Mouse (Mus musculus): Measurements from ENCODE around the gene Sowaha. TPM values are rescaled to one million over a fixed set of nuclear protein-coding genes. Genes with fewer than 3 reads are reported as not detected.
A peak's percentile ranks its signal among the peaks of the same experiment; 100 is the strongest.

Gene Sowaha
- 0.13 and 0.24 TPM in 2 replicates for polyA plus RNA-seq (2014; fragmentation: Nextera tagmentation; extraction: Ambion mirVana)

- Histone ChIP-seq H3K9ac (replicated peaks; ENCODE audit: low read depth, low read length) (no peak within 1 kb of the TSS), H3K36me3 (ENCODE audit: control insufficient read depth, insufficient read depth, low read length) (no peaks in the 10 kb centered on the region), H3K4me1 (ENCODE audit: control insufficient read depth, insufficient read depth, low read length) (0 out of 2 replicates have a peak, but pooled peaks cover 6% of the 10 kb centered on the region), H3K27ac (ENCODE audit: low read length) (no peak within 1 kb of the TSS), H3K9me3 (ENCODE audit: control insufficient read depth, low read depth, low read length) (0 out of 2 replicates have a peak, but pooled peaks cover 3% of the 10 kb centered on the region), H3K4me3 (ENCODE audit: low read depth, low read length) (peak within 1 kb of the TSS; percentile 29), H3K27me3 (ENCODE audit: control insufficient read depth, insufficient read depth, low read length) (peaks cover 49% of the 10 kb centered on the region), H3K4me2 (replicated peaks; ENCODE audit: low read depth, low read length) (peak within 1 kb of the TSS; percentile 69)
- 4% methylated on average over 40 of the region's 40 CpGs for WGBS
- ATAC-seq (ENCODE audit: insufficient number of reproducible peaks, insufficient read depth, low FRiP score, low read depth), result peak; percentile 56; the same call in 1 of the 2 replicates
Observed at GRCm38 (mm10) chr11:53479783-53480301, at the start of gene Sowaha, which contains the start of gene Gm9945. Gene Sowaha (minus strand): TSS chr11:53480274. Gene Gm9945 (plus strand): TSS chr11:53480166.

GRCm38 (mm10) chr11:53529253-53529557, 49.1 kb upstream of the Sowaha start:
- Histone ChIP-seq H3K4me1 (ENCODE audit: control insufficient read depth, insufficient read depth, low read length) (peaks cover 8% of the 10 kb centered on the region; the same call in 1 of the 2 replicates), H3K27me3 (ENCODE audit: control insufficient read depth, insufficient read depth, low read length) (no peaks in the 10 kb centered on the region), H3K27ac (ENCODE audit: low read length) (no peak overlapping the region), H3K4me3 (ENCODE audit: low read depth, low read length) (no peak overlapping the region), H3K9ac (replicated peaks; ENCODE audit: low read depth, low read length) (no peak overlapping the region), H3K36me3 (ENCODE audit: control insufficient read depth, insufficient read depth, low read length) (peaks cover 10% of the 10 kb centered on the region; the same call in 1 of the 2 replicates), H3K4me2 (replicated peaks; ENCODE audit: low read depth, low read length) (no peak overlapping the region), H3K9me3 (ENCODE audit: control insufficient read depth, low read depth, low read length) (no peaks in the 10 kb centered on the region)
- no peak for ATAC-seq (ENCODE audit: insufficient number of reproducible peaks, insufficient read depth, low FRiP score, low read depth)
- WGBS, result 48% methylated on average over 6 of the region's 6 CpGs

- H3K27ac ChIP-seq (ENCODE audit: low read length), result no peak overlapping the region
- H3K4me1 ChIP-seq (ENCODE audit: control insufficient read depth, insufficient read depth, low read length), result peaks cover 8% of the 10 kb centered on the region; the same call in 1 of the 2 replicates
- 53% methylated on average over 8 of the region's 9 CpGs for WGBS
- H3K4me3 ChIP-seq (ENCODE audit: low read depth, low read length), result no peak overlapping the region
- peaks cover 5% of the 10 kb centered on the region; the same call in 1 of the 2 replicates for H3K36me3 ChIP-seq (ENCODE audit: control insufficient read depth, insufficient read depth, low read length)
- H3K9me3 ChIP-seq (ENCODE audit: control insufficient read depth, low read depth, low read length), result no peaks in the 10 kb centered on the region
- no peak for ATAC-seq (ENCODE audit: insufficient number of reproducible peaks, insufficient read depth, low FRiP score, low read depth)
- no peak overlapping the region for H3K4me2 ChIP-seq (replicated peaks; ENCODE audit: low read depth, low read length)
- no peak overlapping the region for H3K9ac ChIP-seq (replicated peaks; ENCODE audit: low read depth, low read length)
- no peaks in the 10 kb centered on the region for H3K27me3 ChIP-seq (ENCODE audit: control insufficient read depth, insufficient read depth, low read length)
Observed at GRCm38 (mm10) chr11:53528397-53529252, 48.6 kb upstream of the Sowaha start.

GRCm38 (mm10) chr11:53525461-53525860, 45.4 kb upstream of the Sowaha start:
- Histone ChIP-seq H3K4me3 (ENCODE audit: low read depth, low read length) (no peak overlapping the region), H3K9me3 (ENCODE audit: control insufficient read depth, low read depth, low read length) (no peaks in the 10 kb centered on the region), H3K4me1 (ENCODE audit: control insufficient read depth, insufficient read depth, low read length) (peaks cover 24% of the 10 kb centered on the region; the same call in 1 of the 2 replicates), H3K36me3 (ENCODE audit: control insufficient read depth, insufficient read depth, low read length) (no peaks in the 10 kb centered on the region), H3K4me2 (replicated peaks; ENCODE audit: low read depth, low read length) (no peak overlapping the region), H3K9ac (replicated peaks; ENCODE audit: low read depth, low read length) (no peak overlapping the region), H3K27ac (ENCODE audit: low read length) (no peak overlapping the region), H3K27me3 (ENCODE audit: control insufficient read depth, insufficient read depth, low read length) (no peaks in the 10 kb centered on the region)
- 48% methylated on average over 4 of the region's 4 CpGs for WGBS
- ATAC-seq (ENCODE audit: insufficient number of reproducible peaks, insufficient read depth, low FRiP score, low read depth), result no peak

GRCm38 (mm10) chr11:53524905-53525304, 44.8 kb upstream of the Sowaha start:
- no peak overlapping the region for H3K4me2 ChIP-seq (replicated peaks; ENCODE audit: low read depth, low read length)
- no peaks in the 10 kb centered on the region for H3K9me3 ChIP-seq (ENCODE audit: control insufficient read depth, low read depth, low read length)
- H3K27ac ChIP-seq (ENCODE audit: low read length), result no peak overlapping the region
- H3K36me3 ChIP-seq (ENCODE audit: control insufficient read depth, insufficient read depth, low read length), result no peaks in the 10 kb centered on the region
- no peak overlapping the region for H3K4me3 ChIP-seq (ENCODE audit: low read depth, low read length)
- no peak for ATAC-seq (ENCODE audit: insufficient number of reproducible peaks, insufficient read depth, low FRiP score, low read depth)
- H3K9ac ChIP-seq (replicated peaks; ENCODE audit: low read depth, low read length), result no peak overlapping the region
- no peaks in the 10 kb centered on the region for H3K27me3 ChIP-seq (ENCODE audit: control insufficient read depth, insufficient read depth, low read length)
- WGBS, result 75% methylated on average over 6 of the region's 6 CpGs
- peaks cover 26% of the 10 kb centered on the region; the same call in 1 of the 2 replicates for H3K4me1 ChIP-seq (ENCODE audit: control insufficient read depth, insufficient read depth, low read length)

- no peak for ATAC-seq (ENCODE audit: insufficient number of reproducible peaks, insufficient read depth, low FRiP score, low read depth)
- H3K36me3 ChIP-seq (ENCODE audit: control insufficient read depth, insufficient read depth, low read length), result no peaks in the 10 kb centered on the region
- 79% methylated on average over 14 of the region's 14 CpGs for WGBS
- H3K27ac ChIP-seq (ENCODE audit: low read length), result no peak overlapping the region
- no peaks in the 10 kb centered on the region for H3K27me3 ChIP-seq (ENCODE audit: control insufficient read depth, insufficient read depth, low read length)
- H3K9ac ChIP-seq (replicated peaks; ENCODE audit: low read depth, low read length), result no peak overlapping the region
- H3K4me3 ChIP-seq (ENCODE audit: low read depth, low read length), result no peak overlapping the region
- peaks cover 27% of the 10 kb centered on the region; the same call in 1 of the 2 replicates for H3K4me1 ChIP-seq (ENCODE audit: control insufficient read depth, insufficient read depth, low read length)
- no peak overlapping the region for H3K4me2 ChIP-seq (replicated peaks; ENCODE audit: low read depth, low read length)
- H3K9me3 ChIP-seq (ENCODE audit: control insufficient read depth, low read depth, low read length), result no peaks in the 10 kb centered on the region
Observed at GRCm38 (mm10) chr11:53523545-53524405, 43.7 kb upstream of the Sowaha start.

GRCm38 (mm10) chr11:53522930-53523329, 42.9 kb upstream of the Sowaha start:
- no peak overlapping the region for H3K9ac ChIP-seq (replicated peaks; ENCODE audit: low read depth, low read length)
- peaks cover 23% of the 10 kb centered on the region; the same call in 1 of the 2 replicates for H3K4me1 ChIP-seq (ENCODE audit: control insufficient read depth, insufficient read depth, low read length)
- 46% methylated on average over 9 of the region's 9 CpGs for WGBS

GRCm38 (mm10) chr11:53522362-53522761, 42.3 kb upstream of the Sowaha start:
- 90% methylated on average over 3 of the region's 3 CpGs for WGBS
- no peaks in the 10 kb centered on the region for H3K27me3 ChIP-seq (ENCODE audit: control insufficient read depth, insufficient read depth, low read length)
- no peak overlapping the region for H3K9ac ChIP-seq (replicated peaks; ENCODE audit: low read depth, low read length)
- H3K36me3 ChIP-seq (ENCODE audit: control insufficient read depth, insufficient read depth, low read length), result no peaks in the 10 kb centered on the region
- H3K9me3 ChIP-seq (ENCODE audit: control insufficient read depth, low read depth, low read length), result no peaks in the 10 kb centered on the region
- H3K4me1 ChIP-seq (ENCODE audit: control insufficient read depth, insufficient read depth, low read length), result peaks cover 23% of the 10 kb centered on the region; the same call in 1 of the 2 replicates
- H3K27ac ChIP-seq (ENCODE audit: low read length), result no peak overlapping the region
- no peak overlapping the region for H3K4me3 ChIP-seq (ENCODE audit: low read depth, low read length)
- no peak overlapping the region for H3K4me2 ChIP-seq (replicated peaks; ENCODE audit: low read depth, low read length)
- ATAC-seq (ENCODE audit: insufficient number of reproducible peaks, insufficient read depth, low FRiP score, low read depth), result no peak

More at GRCm38 (mm10) chr11:53522930-53523329, 42.9 kb upstream of the Sowaha start:
- H3K4me2 ChIP-seq (replicated peaks; ENCODE audit: low read depth, low read length), result no peak overlapping the region
- no peak overlapping the region for H3K4me3 ChIP-seq (ENCODE audit: low read depth, low read length)
- ATAC-seq (ENCODE audit: insufficient number of reproducible peaks, insufficient read depth, low FRiP score, low read depth), result no peak
- no peaks in the 10 kb centered on the region for H3K27me3 ChIP-seq (ENCODE audit: control insufficient read depth, insufficient read depth, low read length)
- H3K27ac ChIP-seq (ENCODE audit: low read length), result no peak overlapping the region
- no peaks in the 10 kb centered on the region for H3K36me3 ChIP-seq (ENCODE audit: control insufficient read depth, insufficient read depth, low read length)
- no peaks in the 10 kb centered on the region for H3K9me3 ChIP-seq (ENCODE audit: control insufficient read depth, low read depth, low read length)

Measured in stomach, embryonic 14.5 days (tissue).